In genomic region chr6:101502149-101502548, GRCm38 (mm10) we compare ENCODE assay signal across 17 mouse cellular contexts.
A peak's percentile ranks its signal among the peaks of the same experiment; 100 is the strongest.
DNase-seq lines count a peak whose midpoint lies in the region; ATAC-seq lines count a peak whose summit lies in the region.
"Had no signal": no experiment of that assay in that cellular context is flagged by ENCODE, and none has a peak within 500 bp of the region (broad histone marks: within the 10 kb centered on the region; RNA-seq: fewer than 3 reads in every experiment).

No protein-coding gene starts in this region.

- ATAC-seq in embryonic facial prominence, embryonic 12.5 days (ENCODE audit: insufficient number of reproducible peaks, insufficient read depth, low FRiP score, low TSS enrichment), result no peak
- ATAC-seq: hindbrain, postnatal 0 days had no signal

- H3K9me3 ChIP-seq in embryonic facial prominence, embryonic 12.5 days, result no peaks in the 10 kb centered on the region
- H3K9me3 ChIP-seq in embryonic facial prominence, embryonic 10.5 days, result no peaks in the 10 kb centered on the region
- H3K9me3 ChIP-seq: heart, embryonic 10.5 days; limb, embryonic 15.5 days had no signal

- H3K9ac ChIP-seq in embryonic facial prominence, embryonic 12.5 days, result no peak overlapping the region
- H3K9ac ChIP-seq: limb, embryonic 15.5 days had no signal

- no peaks in the 10 kb centered on the region for H3K27me3 ChIP-seq in embryonic facial prominence, embryonic 12.5 days
- H3K27me3 ChIP-seq in embryonic facial prominence, embryonic 10.5 days (replicated peaks; ENCODE audit: low read depth, poor library complexity, severe bottlenecking), result no peaks in the 10 kb centered on the region
- H3K27me3 ChIP-seq: limb, embryonic 15.5 days had no signal

- H3K4me1 ChIP-seq in embryonic facial prominence, embryonic 12.5 days, result peaks cover 5% of the 10 kb centered on the region
- H3K4me1 ChIP-seq in embryonic facial prominence, embryonic 10.5 days, result peaks cover 8% of the 10 kb centered on the region
- H3K4me1 ChIP-seq: heart, embryonic 10.5 days had no signal

- H3K36me3 ChIP-seq in embryonic facial prominence, embryonic 12.5 days, result no peaks in the 10 kb centered on the region
- H3K36me3 ChIP-seq in embryonic facial prominence, embryonic 10.5 days (replicated peaks), result no peaks in the 10 kb centered on the region
- H3K36me3 ChIP-seq: heart, embryonic 10.5 days; limb, embryonic 15.5 days had no signal

- no peak overlapping the region for H3K4me3 ChIP-seq in embryonic facial prominence, embryonic 12.5 days
- H3K4me3 ChIP-seq in embryonic facial prominence, embryonic 10.5 days, result no peak overlapping the region
- H3K4me3 ChIP-seq: erythroblast, embryonic 14.5 days; heart, embryonic 10.5 days; limb, embryonic 15.5 days had no signal

- no peak overlapping the region for H3K4me2 ChIP-seq in embryonic facial prominence, embryonic 12.5 days (replicated peaks)
- H3K4me2 ChIP-seq: limb, embryonic 15.5 days had no signal

- no peak for DNase-seq in embryonic facial prominence, embryonic 10.5 days (ENCODE audit: low spot score)
- DNase-seq in layer of hippocampus, adult 11-12 months (ENCODE audit: low spot score), result peak; percentile 30
- DNase-seq in layer of hippocampus, postnatal 10 days (ENCODE audit: low spot score in 2 of 2), result no peak
- peak; percentile 76 for DNase-seq in brain, adult 2 months (ENCODE audit: low read depth, low spot score)
- DNase-seq in layer of hippocampus, adult 8-10 months (ENCODE audit: low spot score in 2 of 2), result peak; percentile 40 to 46
- DNase-seq in urinary bladder, postnatal 10 days (ENCODE audit: low spot score), result no peak
- no peak for DNase-seq in retina, embryonic 14.5 days (ENCODE audit: low spot score)
- DNase-seq: gastrocnemius, postnatal 36 days; kidney, adult 11 months; kidney, postnatal 10 days; lung, postnatal 14 days; thymus, adult 18-20 months had no signal

- WGBS in embryonic facial prominence, embryonic 12.5 days, result 31% methylated on average over 5 of the region's 5 CpGs
- WGBS in embryonic facial prominence, embryonic 10.5 days, result 47% methylated on average over 5 of the region's 5 CpGs

- peak overlapping the region; percentile 72 for H3K27ac ChIP-seq in embryonic facial prominence, embryonic 12.5 days
- H3K27ac ChIP-seq in embryonic facial prominence, embryonic 10.5 days (replicated peaks), result no peak overlapping the region
- H3K27ac ChIP-seq: heart, embryonic 10.5 days; hindbrain, postnatal 0 days; limb, embryonic 15.5 days had no signal

Comparison
In these comparisons a context has a peak if more than half of its experiments do, and no peak if none do; other contexts are left out.
1. DNase-seq: peak in layer of hippocampus, adult 11-12 months (single experiment), brain, adult 2 months (single experiment) and layer of hippocampus, adult 8-10 months (2 of 2); none in embryonic facial prominence, embryonic 10.5 days (single experiment), layer of hippocampus, postnatal 10 days (0 of 2), urinary bladder, postnatal 10 days (single experiment) and retina, embryonic 14.5 days (single experiment).